Mouse (Mus musculus) erythroblast, embryonic 14.5 days (primary cell): ENCODE results near the gene Pam16.

Experiments
- GATA1 ChIP-seq: IDR thresholded peaks from 2 replicates; pipeline ENCODE4 v1.6.1; 2012; ENCODE audit warnings: low read length, inconsistent platforms, mixed read lengths
- TAL1 ChIP-seq: IDR thresholded peaks from 3 replicates; pipeline ENCODE4 v1.6.1; 2012; ENCODE audit warnings: low read length, inconsistent platforms, mixed read lengths

GRCm38 (mm10) chr16:4587516-4588210 is 37.1 kb downstream of the Pam16 start:
- TF ChIP-seq TAL1, result no peak
- no peak for TF ChIP-seq GATA1
